Mouse (Mus musculus): Measurements from ENCODE around the gene Ccnf.

GRCm38 (mm10) chr17:24216836-24217235 lies 34.4 kb downstream of the Ccnf start:
- no peak for TF ChIP-seq CTCF (IDR thresholded peaks at IDR 0.05)
- no peak for TF ChIP-seq EP300 (IDR thresholded peaks at IDR 0.05)
